11 mouse cellular contexts compared by ENCODE assay signal in the genomic region with DNA sequence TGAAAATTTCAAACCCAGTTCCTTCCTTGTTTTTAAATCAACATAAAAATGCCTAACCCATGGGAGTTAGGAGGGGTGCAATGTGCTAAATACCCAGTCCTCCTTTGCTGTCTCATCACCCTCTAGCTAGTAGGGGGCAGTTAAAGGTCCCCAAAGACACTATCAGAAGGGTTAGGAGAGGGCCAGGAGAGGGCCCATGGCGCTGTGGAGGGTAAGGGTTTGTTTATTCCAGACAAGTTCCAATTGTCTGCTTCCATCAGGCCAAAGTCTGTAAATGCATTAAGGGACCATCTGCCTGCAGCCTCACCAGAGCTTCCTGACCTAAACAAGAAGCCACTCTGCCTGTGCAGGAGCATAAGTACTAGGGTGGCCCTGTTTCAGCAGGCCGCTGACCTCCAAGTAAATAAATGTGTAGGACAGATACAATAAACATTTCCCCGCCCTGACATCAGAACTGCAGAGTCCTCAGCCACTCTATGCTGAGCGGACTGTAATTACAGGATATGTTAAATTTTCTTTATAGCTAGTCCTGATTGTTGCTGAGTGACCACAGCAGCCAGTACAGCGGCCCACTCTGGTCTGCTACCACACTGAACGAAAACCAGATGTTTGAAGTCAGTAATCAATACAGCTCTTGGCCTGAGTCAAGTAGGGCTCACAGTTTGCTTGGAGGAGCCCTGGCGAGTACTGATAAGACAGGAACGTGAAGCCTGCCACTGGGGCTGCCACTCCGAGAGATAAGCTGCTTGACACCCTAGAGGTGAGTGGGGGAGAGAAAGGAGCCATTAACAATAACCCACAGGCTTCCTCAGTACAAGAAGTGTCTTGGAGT.
A peak's percentile ranks its signal among the peaks of the same experiment; 100 is the strongest.
DNase-seq lines count a peak whose midpoint lies in the region; ATAC-seq and TF ChIP-seq lines count a peak whose summit lies in the region.
"Had no signal": no experiment of that assay in that cellular context is flagged by ENCODE, and none has a peak within 500 bp of the region (broad histone marks: within the 10 kb centered on the region; RNA-seq: fewer than 3 reads in every experiment).

No protein-coding gene starts in this region.

- peak overlapping the region; percentile 27 for H3K27ac ChIP-seq in forebrain, embryonic 10.5 days
- H3K27ac ChIP-seq in forebrain, embryonic 13.5 days, result no peak overlapping the region
- H3K27ac ChIP-seq in midbrain, embryonic 11.5 days (ENCODE audit: low read depth, low read length), result no peak overlapping the region
- H3K27ac ChIP-seq in midbrain, embryonic 16.5 days (ENCODE audit: low read length), result no peak overlapping the region
- H3K27ac ChIP-seq in limb, embryonic 10.5 days, result peak overlapping the region; percentile 56
- no peak overlapping the region for H3K27ac ChIP-seq in thymus, adult 2 months (ENCODE audit: control insufficient read depth, insufficient read depth, low read length)
- H3K27ac ChIP-seq: forebrain, embryonic 12.5 days had no signal

- WGBS in forebrain, embryonic 10.5 days, result 53% methylated on average over 9 of the region's 9 CpGs
- 59% methylated on average over 9 of the region's 9 CpGs for WGBS in forebrain, embryonic 13.5 days
- WGBS in midbrain, embryonic 11.5 days, result 58% methylated on average over 9 of the region's 9 CpGs
- WGBS in midbrain, embryonic 16.5 days, result 61% methylated on average over 9 of the region's 9 CpGs
- 8% methylated on average over 9 of the region's 9 CpGs for WGBS in limb, embryonic 10.5 days
- WGBS in thymus, adult 2 months, result 95% methylated on average over 9 of the region's 9 CpGs

- peaks cover 11% of the 10 kb centered on the region; the same call in 1 of the 2 replicates for H3K4me1 ChIP-seq in forebrain, embryonic 10.5 days
- no peaks in the 10 kb centered on the region for H3K4me1 ChIP-seq in forebrain, embryonic 13.5 days
- no peaks in the 10 kb centered on the region for H3K4me1 ChIP-seq in midbrain, embryonic 11.5 days (ENCODE audit: control insufficient read depth, insufficient read depth, low read length)
- H3K4me1 ChIP-seq in midbrain, embryonic 16.5 days (ENCODE audit: control insufficient read depth, insufficient read depth, low read length), result no peaks in the 10 kb centered on the region
- H3K4me1 ChIP-seq in limb, embryonic 10.5 days, result peaks cover 17% of the 10 kb centered on the region
- H3K4me1 ChIP-seq in thymus, adult 2 months (replicated peaks; ENCODE audit: control insufficient read depth, insufficient read depth, low read length), result no peaks in the 10 kb centered on the region
- H3K4me1 ChIP-seq: forebrain, embryonic 12.5 days had no signal

- no peak for TF ChIP-seq POLR2A in thymus, adult 2 months (IDR thresholded peaks at IDR 0.05; ENCODE audit: control insufficient read depth, extremely low read depth, insufficient read depth, low read length, poor library complexity)

- H3K4me3 ChIP-seq in forebrain, embryonic 10.5 days, result no peak overlapping the region
- no peak overlapping the region for H3K4me3 ChIP-seq in forebrain, embryonic 13.5 days
- no peak overlapping the region for H3K4me3 ChIP-seq in midbrain, embryonic 11.5 days (ENCODE audit: low read depth, low read length)
- H3K4me3 ChIP-seq in midbrain, embryonic 16.5 days (ENCODE audit: low read depth, low read length), result no peak overlapping the region
- H3K4me3 ChIP-seq in limb, embryonic 10.5 days, result no peak overlapping the region
- H3K4me3 ChIP-seq in thymus, adult 2 months (ENCODE audit: control insufficient read depth, insufficient read depth, low read length), result no peak overlapping the region
- H3K4me3 ChIP-seq: forebrain, embryonic 12.5 days had no signal

- ATAC-seq in forebrain, embryonic 13.5 days, result no peak
- ATAC-seq in midbrain, embryonic 11.5 days (ENCODE audit: low FRiP score), result peak; percentile 70
- no peak for ATAC-seq in midbrain, embryonic 16.5 days

- TF ChIP-seq CTCF in thymus, adult 2 months (IDR thresholded peaks at IDR 0.05; ENCODE audit: borderline replicate concordance, control insufficient read depth, extremely low read depth, insufficient read depth, low read length, poor library complexity), result no peak

- H3K9me3 ChIP-seq in forebrain, embryonic 10.5 days, result peaks cover 7% of the 10 kb centered on the region; the same call in 1 of the 2 replicates
- H3K9me3 ChIP-seq in forebrain, embryonic 13.5 days (replicated peaks), result peaks cover 7% of the 10 kb centered on the region; the same call in 1 of the 2 replicates
- peaks cover 5% of the 10 kb centered on the region; the same call in 1 of the 2 replicates for H3K9me3 ChIP-seq in midbrain, embryonic 11.5 days (ENCODE audit: control insufficient read depth, low read length)
- peaks cover 7% of the 10 kb centered on the region for H3K9me3 ChIP-seq in midbrain, embryonic 16.5 days (replicated peaks; ENCODE audit: control insufficient read depth, low read length, poor library complexity, severe bottlenecking)
- no peaks in the 10 kb centered on the region for H3K9me3 ChIP-seq in limb, embryonic 10.5 days (replicated peaks)

- H3K36me3 ChIP-seq in forebrain, embryonic 10.5 days (replicated peaks), result no peaks in the 10 kb centered on the region
- no peaks in the 10 kb centered on the region for H3K36me3 ChIP-seq in forebrain, embryonic 13.5 days (ENCODE audit: poor library complexity, severe bottlenecking)
- no peaks in the 10 kb centered on the region for H3K36me3 ChIP-seq in midbrain, embryonic 11.5 days (ENCODE audit: control insufficient read depth, insufficient read depth, low read length)
- no peaks in the 10 kb centered on the region for H3K36me3 ChIP-seq in midbrain, embryonic 16.5 days (ENCODE audit: control insufficient read depth, insufficient read depth, low read length)
- no peaks in the 10 kb centered on the region for H3K36me3 ChIP-seq in limb, embryonic 10.5 days
- no peaks in the 10 kb centered on the region for H3K36me3 ChIP-seq in thymus, adult 2 months (ENCODE audit: control insufficient read depth, insufficient read depth, low read length)
- H3K36me3 ChIP-seq: forebrain, embryonic 12.5 days had no signal

- no peak overlapping the region for H3K9ac ChIP-seq in forebrain, embryonic 13.5 days
- H3K9ac ChIP-seq in midbrain, embryonic 11.5 days (ENCODE audit: low read length), result no peak overlapping the region
- no peak overlapping the region for H3K9ac ChIP-seq in midbrain, embryonic 16.5 days (ENCODE audit: low read depth, low read length)
- H3K9ac ChIP-seq: forebrain, embryonic 12.5 days had no signal

- peak; percentile 25 for DNase-seq in forebrain, embryonic 10.5 days (ENCODE audit: extremely low spot score, low spot score)
- no peak for DNase-seq in midbrain, embryonic 11.5 days (ENCODE audit: low spot score, missing footprints)
- peak; percentile 50 for DNase-seq in limb, embryonic 10.5 days (ENCODE audit: low spot score)
- peak; percentile 73 to 74 for DNase-seq in spleen, postnatal 4 days (ENCODE audit: low spot score in 2 of 2)
- no peak for DNase-seq in ovary, postnatal 36 days (ENCODE audit: low spot score)
- DNase-seq in thymus, adult 2 months, result no peak
- DNase-seq: heart, postnatal 10 days; kidney, postnatal 4 days had no signal

- no peak overlapping the region for H3K4me2 ChIP-seq in forebrain, embryonic 13.5 days
- H3K4me2 ChIP-seq in midbrain, embryonic 11.5 days, result no peak overlapping the region
- H3K4me2 ChIP-seq in midbrain, embryonic 16.5 days (ENCODE audit: low read length), result no peak overlapping the region
- H3K4me2 ChIP-seq: forebrain, embryonic 12.5 days had no signal

- no peaks in the 10 kb centered on the region for H3K27me3 ChIP-seq in forebrain, embryonic 10.5 days (ENCODE audit: poor library complexity, severe bottlenecking)
- H3K27me3 ChIP-seq in forebrain, embryonic 13.5 days, result no peaks in the 10 kb centered on the region
- no peaks in the 10 kb centered on the region for H3K27me3 ChIP-seq in midbrain, embryonic 11.5 days (ENCODE audit: control insufficient read depth, insufficient read depth, low read length)
- no peaks in the 10 kb centered on the region for H3K27me3 ChIP-seq in midbrain, embryonic 16.5 days (ENCODE audit: control insufficient read depth, insufficient read depth, low read depth, low read length)
- H3K27me3 ChIP-seq in limb, embryonic 10.5 days (ENCODE audit: low read depth, poor library complexity, severe bottlenecking), result peaks cover 10% of the 10 kb centered on the region
- H3K27me3 ChIP-seq in thymus, adult 2 months (ENCODE audit: control insufficient read depth, insufficient read depth, low read length), result no peaks in the 10 kb centered on the region
- H3K27me3 ChIP-seq: forebrain, embryonic 12.5 days had no signal

Comparison
In these comparisons a context has a peak if more than half of its experiments do, and no peak if none do; other contexts are left out.
1. H3K27ac ChIP-seq: peak in forebrain, embryonic 10.5 days (single experiment) and limb, embryonic 10.5 days (single experiment); none in forebrain, embryonic 13.5 days (single experiment), midbrain, embryonic 11.5 days (single experiment), midbrain, embryonic 16.5 days (single experiment) and thymus, adult 2 months (single experiment).
2. DNase-seq: peak in forebrain, embryonic 10.5 days (single experiment), limb, embryonic 10.5 days (single experiment) and spleen, postnatal 4 days (2 of 2); none in midbrain, embryonic 11.5 days (single experiment), ovary, postnatal 36 days (single experiment) and thymus, adult 2 months (single experiment).